Mouse (Mus musculus) heart, postnatal 0 days (tissue): ENCODE data around the gene T. TPM values are rescaled to one million over a fixed set of nuclear protein-coding genes. Genes with fewer than 3 reads are reported as not detected.

ENCODE experiments used
- ATAC-seq: fragments of 200-750 bp; cut with Nextera tagmentation; 2 replicates; pipeline ENCODE4 v1.8.0; 2017; ENCODE audit warnings: low read depth, moderate number of reproducible peaks, moderate library complexity; ENCODE audit not compliant: insufficient read depth
- DNase-seq: peaks from one replicate; pipeline ENCODE4 v3.0.0-alpha.2; 2016; ENCODE audit warnings: low spot score
- H3K27ac ChIP-seq: fragments of 300-500 bp; sonication (generic); 2 replicates; pipeline ENCODE4 v1.5.1; 2014; ENCODE audit warnings: low read depth, mild to moderate bottlenecking
- H3K27me3 ChIP-seq: fragments of 300-500 bp; sonication (generic); 2 replicates; pipeline ENCODE4 v1.6.1; 2014; ENCODE audit warnings: low read length, mixed read lengths; ENCODE audit not compliant: control insufficient read depth, insufficient read depth
- H3K36me3 ChIP-seq: fragments of 300-500 bp; sonication (generic); replicated peaks from 2 replicates; pipeline ENCODE4 v1.6.1; 2014; ENCODE audit warnings: low read length, mixed read lengths; ENCODE audit not compliant: control insufficient read depth, insufficient read depth
- H3K4me1 ChIP-seq: fragments of 300-500 bp; sonication (generic); 2 replicates; pipeline ENCODE4 v1.6.1; 2014; ENCODE audit warnings: antibody characterized with exemption; ENCODE audit not compliant: control insufficient read depth, insufficient read depth
- H3K4me2 ChIP-seq: fragments of 300-500 bp; sonication (generic); 2 replicates; pipeline ENCODE4 v1.6.1; 2014; ENCODE audit warnings: low read depth, mild to moderate bottlenecking, low read length, moderate library complexity
- H3K4me3 ChIP-seq: fragments of 300-500 bp; sonication (generic); 2 replicates; pipeline ENCODE4 v1.5.1; 2014; ENCODE audit warnings: low read depth, low read length
- H3K9ac ChIP-seq: fragments of 300-500 bp; sonication (generic); replicated peaks from 2 replicates; pipeline ENCODE4 v1.6.1; 2014; ENCODE audit warnings: low read depth, low read length, mixed read lengths
- H3K9me3 ChIP-seq: fragments of 300-500 bp; sonication (generic); replicated peaks from 2 replicates; pipeline ENCODE4 v1.6.1; 2016; ENCODE audit warnings: low read length; ENCODE audit not compliant: control insufficient read depth
- CTCF ChIP-seq: IDR thresholded peaks from 2 replicates; pipeline ENCODE4 v1.5.1; 2016; ENCODE audit warnings: antibody characterized with exemption, control low read depth, low read depth
- EP300 ChIP-seq: IDR thresholded peaks from 2 replicates; pipeline ENCODE4 v1.6.1; 2016; ENCODE audit warnings: antibody characterized with exemption, low read depth
- WGBS: fragments of 180-500 bp; shearing (Covaris S2); extraction: QIAGEN DNeasy Blood & Tissue Kit; methylation state at CpG from one replicate; pipeline ENCODE4 v1.1.7; 2014; 5-methylcytosine and 5-hydroxymethylcytosine counted together
- polyA plus RNA-seq: library from polyadenylated mRNA; unstranded; fragments of >200 nt; fragmentation: Nextera tagmentation; extraction: Ambion mirVana; gene quantifications from 2 replicates; pipeline ENCODE4 v1.2.1, GENCODE M21; 2015
- total RNA-seq: library from RNA; depleted of rRNA; stranded (reverse); fragments of >200 nt; gene quantifications from 2 replicates; pipeline ENCODE4 v1.2.3, GENCODE M21; 2014; ENCODE audit warnings: low replicate concordance; rRNA removed

T gene
- total and polyA plus RNA-seq, 2 experiments from 2014 or later, result 0.12 TPM; not detected in 1

DNA sequence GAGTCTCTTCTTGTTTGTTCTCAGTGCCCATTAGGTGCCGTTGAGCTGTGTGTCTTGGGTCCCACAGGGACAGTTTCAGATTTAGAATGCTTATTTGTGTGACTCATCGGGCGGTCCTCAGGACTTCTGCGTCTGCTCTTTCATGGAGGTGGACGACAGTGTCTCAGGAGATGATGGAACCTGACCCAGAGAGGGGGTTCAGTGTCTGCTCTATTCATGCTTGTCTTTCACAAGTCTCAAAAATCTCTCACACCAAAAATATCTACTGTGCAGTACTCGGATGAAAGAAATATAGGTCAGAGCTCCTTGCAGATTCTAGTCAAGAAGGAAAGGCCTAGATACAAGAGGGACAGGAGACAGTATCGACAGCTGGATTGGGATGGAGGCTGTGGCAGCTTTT is 48.7 kb downstream of the T start:
- Histone ChIP-seq H3K9me3 (no peaks in the 10 kb centered on the region), H3K27ac (no peak overlapping the region), H3K27me3 (no peaks in the 10 kb centered on the region), H3K36me3 (no peaks in the 10 kb centered on the region), H3K4me3 (no peak overlapping the region), H3K4me1 (no peaks in the 10 kb centered on the region), H3K9ac (no peak overlapping the region), H3K4me2 (no peak overlapping the region)
- 72% methylated on average over 7 of the region's 7 CpGs for WGBS
- TF ChIP-seq CTCF (no peak), EP300 (no peak)
- ATAC-seq, result no peak
- DNase-seq, result no peak

DNA sequence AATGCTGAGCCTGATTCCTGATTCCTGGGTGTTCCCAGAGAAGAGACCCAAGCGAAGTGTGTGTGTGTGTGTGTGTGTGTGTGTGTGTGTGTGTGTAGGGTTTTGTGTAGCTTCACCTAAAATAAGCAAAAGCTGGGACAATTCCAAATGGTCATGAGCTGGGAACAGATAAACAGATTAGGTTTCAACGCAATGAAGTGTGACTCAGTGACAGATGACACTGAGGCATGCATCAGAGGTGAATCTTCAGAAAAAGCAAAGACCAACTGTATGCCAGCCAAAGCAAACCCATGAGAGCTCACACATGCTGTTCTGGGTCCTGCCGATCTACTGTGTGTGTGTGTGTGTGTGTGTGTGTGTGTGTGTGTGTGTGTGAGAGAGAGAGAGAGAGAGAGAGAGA is 50.0 kb downstream of the T start:
- Histone ChIP-seq H3K4me1 (no peaks in the 10 kb centered on the region), H3K9ac (no peak overlapping the region), H3K27me3 (no peaks in the 10 kb centered on the region), H3K4me2 (no peak overlapping the region), H3K27ac (no peak overlapping the region), H3K9me3 (no peaks in the 10 kb centered on the region), H3K36me3 (no peaks in the 10 kb centered on the region), H3K4me3 (no peak overlapping the region)
- TF ChIP-seq CTCF, result no peak
- TF ChIP-seq EP300, result no peak
- WGBS, result 51% methylated on average over 3 of the region's 3 CpGs
- DNase-seq (no peak), ATAC-seq (no peak)

- no peak overlapping the region for H3K4me3 ChIP-seq
- no peak for ATAC-seq
- no peak for TF ChIP-seq CTCF
- no peak for TF ChIP-seq EP300
- DNase-seq, result no peak
- no peaks in the 10 kb centered on the region for H3K9me3 ChIP-seq
- no peaks in the 10 kb centered on the region for H3K27me3 ChIP-seq
- no peak overlapping the region for H3K27ac ChIP-seq
- H3K36me3 ChIP-seq, result no peaks in the 10 kb centered on the region
- no peaks in the 10 kb centered on the region for H3K4me1 ChIP-seq
- H3K9ac ChIP-seq, result no peak overlapping the region
- no peak overlapping the region for H3K4me2 ChIP-seq
Observed at GRCm38 (mm10) chr17:8485146-8485545, 50.9 kb downstream of the T start.

DNA sequence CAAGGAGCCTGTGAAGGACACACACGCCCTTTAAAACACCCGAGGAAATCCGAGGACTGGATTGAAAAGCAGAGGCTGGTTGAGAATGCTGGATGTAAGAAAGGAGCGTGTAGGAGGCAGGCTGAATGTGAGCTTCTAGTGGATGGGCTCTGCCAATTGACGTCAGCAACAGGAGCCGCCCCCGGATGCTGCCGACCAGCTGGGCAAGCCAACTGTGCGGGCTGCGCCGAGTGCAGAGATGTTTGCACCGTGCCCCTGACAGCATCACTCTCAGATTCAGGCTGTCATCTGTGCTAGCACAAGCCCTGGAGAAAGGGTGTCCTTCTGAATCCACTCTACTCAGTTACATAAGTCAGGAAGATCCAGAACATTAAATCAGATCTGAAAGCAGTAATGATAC is 53.6 kb downstream of the T start:
- no peaks in the 10 kb centered on the region for H3K4me1 ChIP-seq
- H3K27me3 ChIP-seq, result no peaks in the 10 kb centered on the region
- no peak overlapping the region for H3K4me2 ChIP-seq
- no peak overlapping the region for H3K9ac ChIP-seq
- WGBS, result 33% methylated on average over 12 of the region's 12 CpGs
- TF ChIP-seq CTCF (no peak), EP300 (no peak)
- no peaks in the 10 kb centered on the region for H3K9me3 ChIP-seq
- H3K36me3 ChIP-seq, result no peaks in the 10 kb centered on the region
- H3K27ac ChIP-seq, result no peak overlapping the region
- peak; percentile 43 for DNase-seq
- H3K4me3 ChIP-seq, result no peak overlapping the region
- ATAC-seq, result no peak

- H3K9me3 ChIP-seq, result no peaks in the 10 kb centered on the region
- no peaks in the 10 kb centered on the region for H3K27me3 ChIP-seq
- no peak overlapping the region for H3K9ac ChIP-seq
- no peak overlapping the region for H3K4me3 ChIP-seq
- no peak overlapping the region for H3K4me2 ChIP-seq
- no peak overlapping the region for H3K27ac ChIP-seq
- H3K4me1 ChIP-seq, result no peaks in the 10 kb centered on the region
- no peaks in the 10 kb centered on the region for H3K36me3 ChIP-seq
- no peak for DNase-seq
- TF ChIP-seq CTCF, result no peak
- no peak for TF ChIP-seq EP300
- WGBS, result 87% methylated on average over 5 of the region's 5 CpGs
- ATAC-seq, result no peak
Observed at GRCm38 (mm10) chr17:8490971-8491370, 56.7 kb downstream of the T start.

Other genes starting within 250 kb of the T start
- not detected in 2 replicates for gene Ccr6, start 198.4 kb upstream of the T start, total RNA-seq
- not detected in 2 replicates for gene Ccr6, start 198.4 kb upstream of the T start, polyA plus RNA-seq
- gene Mpc1, start 151.5 kb upstream of the T start, total RNA-seq, result 878 and 986 TPM in 2 replicates
- 744 and 806 TPM in 2 replicates for gene Mpc1, start 151.5 kb upstream of the T start, polyA plus RNA-seq
- 29.2 and 68.5 TPM in 2 replicates for gene Sft2d1, start 123.3 kb upstream of the T start, total RNA-seq
- 54.4 and 57.3 TPM in 2 replicates for gene Sft2d1, start 123.3 kb upstream of the T start, polyA plus RNA-seq
- not detected in 2 replicates for gene Prr18, start 97.0 kb upstream of the T start, total RNA-seq
- gene Prr18, start 97.0 kb upstream of the T start, polyA plus RNA-seq, result 0.10 TPM in 1 of 2 replicates, not detected in the other
- gene T2, start 78.4 kb upstream of the T start, total RNA-seq, result 0.19 and 2.1 TPM in 2 replicates
- gene T2, start 78.4 kb upstream of the T start, polyA plus RNA-seq, result 3.7 and 4.0 TPM in 2 replicates
- 2.2 and 3.0 TPM in 2 replicates for gene Pde10a, start 90.9 kb downstream of the T start, total RNA-seq
- gene Pde10a, start 90.9 kb downstream of the T start, polyA plus RNA-seq, result 1.3 and 1.5 TPM in 2 replicates
- gene Gm17087, start 132.5 kb downstream of the T start, total RNA-seq, result not detected in 2 replicates
- not detected in 2 replicates for gene Gm17087, start 132.5 kb downstream of the T start, polyA plus RNA-seq